Comparison of ENCODE assay signal across 14 mouse cellular contexts in the genomic region with DNA sequence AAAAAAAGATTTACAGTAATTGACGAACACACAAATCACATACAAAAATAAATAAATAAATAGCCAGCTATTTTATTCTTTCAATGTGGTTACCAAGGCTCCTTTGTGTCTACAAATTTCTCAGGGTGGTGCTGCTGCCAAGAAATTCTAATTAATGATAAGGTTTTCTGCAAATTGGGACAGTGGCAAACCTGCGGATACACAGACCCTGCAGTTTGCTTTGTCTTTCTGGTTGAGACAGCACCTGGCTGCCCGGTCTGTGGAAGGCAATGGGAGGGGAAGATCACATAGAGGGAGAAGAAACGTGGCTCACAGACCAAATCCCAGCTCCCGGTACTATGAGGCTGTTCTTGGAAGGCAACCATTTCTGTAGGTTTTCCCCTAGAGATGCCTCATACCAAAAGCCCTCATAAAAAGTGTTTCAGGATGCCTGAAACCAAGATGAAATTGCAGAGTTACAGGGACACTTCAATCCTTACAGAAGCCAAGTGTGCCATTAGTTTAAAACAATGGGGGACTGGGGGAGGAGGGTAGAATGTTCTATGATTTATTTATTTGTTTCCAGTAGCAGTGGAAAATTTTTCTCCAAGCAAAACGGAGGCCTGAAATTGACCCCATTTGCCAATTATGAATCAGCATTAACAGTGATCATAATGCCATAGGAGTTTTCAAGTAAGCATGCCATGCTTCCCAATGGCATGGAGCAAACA. TPM values are rescaled to one million over a fixed set of nuclear protein-coding genes. Genes with fewer than 3 reads are reported as not detected.
A peak's percentile ranks its signal among the peaks of the same experiment; 100 is the strongest.
DNase-seq lines count a peak whose midpoint lies in the region; ATAC-seq and TF ChIP-seq lines count a peak whose summit lies in the region.
"Had no signal": no experiment of that assay in that cellular context is flagged by ENCODE, and none has a peak within 500 bp of the region (broad histone marks: within the 10 kb centered on the region; RNA-seq: fewer than 3 reads in every experiment).

No protein-coding gene starts in this region.

- no peaks in the 10 kb centered on the region for H3K27me3 ChIP-seq in limb, embryonic 14.5 days (ENCODE audit: control insufficient read depth, insufficient read depth, low read length)
- H3K27me3 ChIP-seq in limb, embryonic 10.5 days (ENCODE audit: low read depth, poor library complexity, severe bottlenecking): no peaks in the 10 kb centered on the region
- H3K27me3 ChIP-seq in forebrain, embryonic 15.5 days: no peaks in the 10 kb centered on the region
- H3K27me3 ChIP-seq in midbrain, embryonic 15.5 days (replicated peaks): no peaks in the 10 kb centered on the region
- H3K27me3 ChIP-seq: embryonic facial prominence, embryonic 15.5 days; limb, embryonic 13.5 days had no signal

- H3K9me3 ChIP-seq in limb, embryonic 14.5 days (ENCODE audit: control insufficient read depth, low read length): no peaks in the 10 kb centered on the region
- H3K9me3 ChIP-seq in limb, embryonic 10.5 days (replicated peaks): no peaks in the 10 kb centered on the region
- H3K9me3 ChIP-seq in forebrain, embryonic 15.5 days: no peaks in the 10 kb centered on the region
- no peaks in the 10 kb centered on the region for H3K9me3 ChIP-seq in midbrain, embryonic 15.5 days
- H3K9me3 ChIP-seq: embryonic facial prominence, embryonic 15.5 days; limb, embryonic 13.5 days had no signal

- peak; percentile 53 for DNase-seq in cerebellum, adult 9-10 months
- DNase-seq in cerebellum, adult 8-10 months: no peak
- DNase-seq in limb, embryonic 14.5 days (ENCODE audit: low spot score): peak; percentile 22
- no peak for DNase-seq in limb, embryonic 10.5 days (ENCODE audit: low spot score)
- DNase-seq in B cell, adult 2 months: no peak
- DNase-seq in urinary bladder, adult 2 months (ENCODE audit: low spot score): no peak
- DNase-seq: adrenal gland, postnatal 25 days; kidney, adult 8-10 months; right cerebral cortex, postnatal 14 days; thymus, adult 18-20 months had no signal

- H3K4me2 ChIP-seq in limb, embryonic 14.5 days (replicated peaks; ENCODE audit: low read depth, low read length, severe bottlenecking): no peak overlapping the region
- peak overlapping the region; percentile 63 for H3K4me2 ChIP-seq in forebrain, embryonic 15.5 days (replicated peaks)
- peak overlapping the region; percentile 76 for H3K4me2 ChIP-seq in midbrain, embryonic 15.5 days
- H3K4me2 ChIP-seq: embryonic facial prominence, embryonic 15.5 days; limb, embryonic 13.5 days had no signal

- H3K36me3 ChIP-seq in limb, embryonic 14.5 days (ENCODE audit: control insufficient read depth, insufficient read depth, low read length): no peaks in the 10 kb centered on the region
- no peaks in the 10 kb centered on the region for H3K36me3 ChIP-seq in limb, embryonic 10.5 days
- no peaks in the 10 kb centered on the region for H3K36me3 ChIP-seq in forebrain, embryonic 15.5 days
- H3K36me3 ChIP-seq in midbrain, embryonic 15.5 days (replicated peaks): no peaks in the 10 kb centered on the region
- H3K36me3 ChIP-seq: embryonic facial prominence, embryonic 15.5 days; limb, embryonic 13.5 days had no signal

- 51% methylated on average over 6 of the region's 6 CpGs for WGBS in limb, embryonic 14.5 days
- WGBS in limb, embryonic 10.5 days: 84% methylated on average over 6 of the region's 6 CpGs
- WGBS in forebrain, embryonic 15.5 days: 23% methylated on average over 6 of the region's 6 CpGs
- 36% methylated on average over 6 of the region's 6 CpGs for WGBS in midbrain, embryonic 15.5 days

- H3K4me3 ChIP-seq in limb, embryonic 14.5 days (replicated peaks; ENCODE audit: low read length): no peak overlapping the region
- H3K4me3 ChIP-seq in limb, embryonic 10.5 days: no peak overlapping the region
- H3K4me3 ChIP-seq in forebrain, embryonic 15.5 days: peak overlapping the region; percentile 69
- peak overlapping the region; percentile 86 for H3K4me3 ChIP-seq in midbrain, embryonic 15.5 days
- H3K4me3 ChIP-seq: embryonic facial prominence, embryonic 15.5 days; limb, embryonic 13.5 days had no signal

- no peak for TF ChIP-seq POLR2A in limb, embryonic 14.5 days (IDR thresholded peaks at IDR 0.05; ENCODE audit: borderline replicate concordance, extremely low read depth, insufficient read depth, insufficient read length)

- peaks cover 21% of the 10 kb centered on the region for H3K4me1 ChIP-seq in limb, embryonic 14.5 days (ENCODE audit: control insufficient read depth, insufficient read depth, low read length)
- peaks cover 20% of the 10 kb centered on the region for H3K4me1 ChIP-seq in limb, embryonic 10.5 days
- H3K4me1 ChIP-seq in forebrain, embryonic 15.5 days: peaks cover 51% of the 10 kb centered on the region
- peaks cover 59% of the 10 kb centered on the region for H3K4me1 ChIP-seq in midbrain, embryonic 15.5 days

- H3K27ac ChIP-seq in limb, embryonic 14.5 days (replicated peaks; ENCODE audit: low read depth, low read length): no peak overlapping the region
- no peak overlapping the region for H3K27ac ChIP-seq in limb, embryonic 10.5 days
- peak overlapping the region; percentile 100 for H3K27ac ChIP-seq in forebrain, embryonic 15.5 days (replicated peaks)
- peak overlapping the region; percentile 100 for H3K27ac ChIP-seq in midbrain, embryonic 15.5 days
- H3K27ac ChIP-seq: embryonic facial prominence, embryonic 15.5 days; limb, embryonic 13.5 days had no signal

- no peak overlapping the region for H3K9ac ChIP-seq in limb, embryonic 14.5 days (ENCODE audit: low read depth, low read length, severe bottlenecking)
- H3K9ac ChIP-seq in forebrain, embryonic 15.5 days (replicated peaks): peak overlapping the region; percentile 55
- peak overlapping the region; percentile 29 for H3K9ac ChIP-seq in midbrain, embryonic 15.5 days
- H3K9ac ChIP-seq: embryonic facial prominence, embryonic 15.5 days; limb, embryonic 13.5 days had no signal

- ATAC-seq in limb, embryonic 14.5 days (ENCODE audit: low FRiP score, low read depth): no peak
- ATAC-seq in forebrain, embryonic 15.5 days (replicated peaks): no peak
- ATAC-seq in midbrain, embryonic 15.5 days (replicated peaks): no peak

RNA-seq across cellular contexts. Expression of gene Klf7, which starts 5.2 kb away (rescaled TPM):
- polyA plus RNA-seq in limb, embryonic 14.5 days (2012; rRNA removed): 9.7 and 10.2 TPM in 2 replicates
- 17.3 and 18.7 TPM in 2 replicates for polyA plus RNA-seq in limb, embryonic 14.5 days (2014; fragmentation: Nextera tagmentation; extraction: Ambion mirVana)
- polyA plus RNA-seq in limb, embryonic 10.5 days (2016; fragmentation: Nextera tagmentation; extraction: Ambion mirVana): 8.8 and 9.6 TPM in 2 replicates
- 125 and 126 TPM in 2 replicates for polyA plus RNA-seq in forebrain, embryonic 15.5 days (2015; fragmentation: Nextera tagmentation; extraction: Ambion mirVana)
- polyA plus RNA-seq in midbrain, embryonic 15.5 days (2015; fragmentation: Nextera tagmentation; extraction: Ambion mirVana): 117 and 118 TPM in 2 replicates
- polyA plus RNA-seq in urinary bladder, adult 2 months (2012; rRNA removed): 16.0 and 21.5 TPM in 2 replicates

Comparison
In these comparisons a context has a peak if more than half of its experiments do, and no peak if none do; other contexts are left out.
1. DNase-seq: peak in cerebellum, adult 9-10 months (single experiment) and limb, embryonic 14.5 days (single experiment); none in cerebellum, adult 8-10 months (single experiment), limb, embryonic 10.5 days (single experiment), B cell, adult 2 months (0 of 2) and urinary bladder, adult 2 months (single experiment).
2. H3K27ac ChIP-seq: peak in forebrain, embryonic 15.5 days (single experiment) and midbrain, embryonic 15.5 days (single experiment); none in limb, embryonic 14.5 days (single experiment) and limb, embryonic 10.5 days (single experiment).
3. H3K4me3 ChIP-seq: peak in forebrain, embryonic 15.5 days (single experiment) and midbrain, embryonic 15.5 days (single experiment); none in limb, embryonic 14.5 days (single experiment) and limb, embryonic 10.5 days (single experiment).